Mouse (Mus musculus) fibroblast of lung, adult 2 months (primary cell): ENCODE results near the gene Olfr169.
"Not testable (repeated sequence)": the region's sequence is repeated elsewhere in the genome, so short reads cannot be mapped to it uniquely, and the experiment has no call there.

Source experiments
- DNase-seq: peaks from one replicate; pipeline ENCODE4 v3.0.0-alpha.2; 2011; ENCODE audit warnings: low read depth

Olfr169 gene

GRCm38 (mm10) chr16:19571709-19572108, at the start of gene Olfr169:
Gene Olfr169 (minus strand): TSS chr16:19571809.
- not testable (repeated sequence) for DNase-seq

GRCm38 (mm10) chr16:19611782-19612181, 40.2 kb upstream of the Olfr169 start, which contains the start of gene Olfr170:
Gene Olfr170 (minus strand): TSS chr16:19611882.
- not testable (repeated sequence) for DNase-seq

- DNase-seq = no peak
Observed at GRCm38 (mm10) chr16:19603166-19603565, 31.6 kb upstream of the Olfr169 start.

GRCm38 (mm10) chr16:19553429-19553828, 18.2 kb downstream of the Olfr169 start:
- DNase-seq = not testable (repeated sequence)

GRCm38 (mm10) chr16:19552246-19552645, 19.4 kb downstream of the Olfr169 start:
- DNase-seq = not testable (repeated sequence)

- no peak for DNase-seq
Observed at GRCm38 (mm10) chr16:19535455-19535854, 36.2 kb downstream of the Olfr169 start, which contains the start of gene Olfr168. Gene Olfr168 (minus strand): TSS chr16:19535555.

- DNase-seq = no peak
Observed at GRCm38 (mm10) chr16:19522166-19522565, 49.4 kb downstream of the Olfr169 start, which contains the start of gene Olfr167. Gene Olfr167 (minus strand): TSS chr16:19522266.
